Mouse (Mus musculus) small intestine, adult 2 months (tissue): ENCODE measurements around the gene Slc35f1. TPM values are rescaled to one million over a fixed set of nuclear protein-coding genes. Genes with fewer than 3 reads are reported as not detected.

ENCODE experiments used
- H3K27ac ChIP-seq: fragments of 200-500 bp; 2 replicates; pipeline ENCODE4 v1.5.1; 2012; ENCODE audit warnings: low read depth, low read length, control low read depth, inconsistent platforms; ENCODE audit not compliant: insufficient read depth
- H3K27me3 ChIP-seq: fragments of 200-500 bp; 2 replicates; pipeline ENCODE4 v1.6.1; 2012; ENCODE audit warnings: mild to moderate bottlenecking, moderate library complexity, low read length, inconsistent platforms; ENCODE audit not compliant: control insufficient read depth, insufficient read depth
- H3K36me3 ChIP-seq: fragments of 200-500 bp; 2 replicates; pipeline ENCODE4 v1.6.1; 2012; ENCODE audit warnings: mild to moderate bottlenecking, low read length, control low read depth, inconsistent platforms; ENCODE audit not compliant: control insufficient read depth, insufficient read depth
- H3K4me1 ChIP-seq: fragments of 200-500 bp; 2 replicates; pipeline ENCODE4 v1.6.1; 2012; ENCODE audit warnings: low read length, inconsistent platforms, mixed read lengths; ENCODE audit not compliant: control insufficient read depth, insufficient read depth, insufficient read length
- H3K4me3 ChIP-seq: fragments of 200-500 bp; 2 replicates; pipeline ENCODE4 v1.5.1; 2012; ENCODE audit warnings: low read depth, mild to moderate bottlenecking, control low read depth, inconsistent platforms, low read length, moderate library complexity
- CTCF ChIP-seq: fragments of 200-500 bp; IDR thresholded peaks from 2 replicates; pipeline ENCODE4 v1.5.1; 2012; ENCODE audit warnings: low read depth, mild to moderate bottlenecking, control low read depth, inconsistent platforms, low read length, moderate library complexity, mixed read lengths; ENCODE audit not compliant: insufficient replicate concordance, insufficient read length; ENCODE audit errors: extremely low read depth
- POLR2A ChIP-seq: fragments of 200-500 bp; IDR thresholded peaks from 2 replicates; pipeline ENCODE4 v1.6.1; 2012; ENCODE audit warnings: low read depth, mild to moderate bottlenecking, control low read depth, inconsistent platforms, low read length, moderate library complexity
- WGBS: fragments of 180-500 bp; shearing (Covaris S2); methylation state at CpG from one replicate; pipeline ENCODE4 v1.1.7; 2018; 5-methylcytosine and 5-hydroxymethylcytosine counted together
- polyA plus RNA-seq: library from polyadenylated mRNA; depleted of rRNA; stranded (reverse); fragments of >200 nt; gene quantifications from 2 replicates; pipeline ENCODE4 v1.2.3, GENCODE M21; 2012; rRNA removed

Slc35f1 gene
- polyA plus RNA-seq: 0.41 and 0.42 TPM in 2 replicates

DNA sequence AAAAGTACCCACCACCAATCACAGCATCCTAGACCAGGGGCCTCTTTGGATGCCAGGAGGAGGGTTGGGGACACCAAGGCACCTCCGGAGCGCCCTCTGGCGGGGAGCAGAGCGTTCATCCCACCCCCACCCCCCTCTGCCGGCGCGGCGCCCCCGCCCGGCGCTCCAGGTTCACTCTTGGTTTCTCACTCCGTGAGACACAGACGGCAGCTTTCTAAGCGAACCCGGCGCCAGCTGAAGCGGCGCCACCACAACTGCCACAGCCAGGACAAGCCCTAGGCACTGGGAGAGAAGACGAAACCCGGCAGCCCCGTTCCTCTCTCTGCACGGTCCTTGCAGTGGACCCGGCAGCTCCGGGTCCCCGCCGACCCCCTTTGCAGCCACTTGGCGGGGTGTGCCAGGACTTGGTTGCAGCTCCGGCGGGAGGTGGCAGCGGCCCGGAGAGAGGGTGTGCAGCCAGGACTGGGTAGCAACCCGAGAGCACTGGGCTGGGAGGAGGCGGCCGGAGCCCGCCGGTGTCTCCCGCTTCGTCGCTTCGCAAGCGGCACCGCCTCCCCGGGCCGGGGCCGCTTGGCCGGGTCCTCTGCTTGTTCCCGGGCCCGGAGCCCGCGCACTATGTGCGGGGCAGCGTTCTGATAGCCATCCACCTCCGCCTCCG is at the start of gene Slc35f1:
Slc35f1 (plus strand) TSS at position 200 of the 658 bp plus-strand sequence.
- Histone ChIP-seq H3K36me3 (no peaks in the 10 kb centered on the region), H3K4me1 (peaks cover 6% of the 10 kb centered on the region; the same call in 1 of the 2 replicates), H3K4me3 (peak within 1 kb of the TSS; percentile 56), H3K27me3 (peaks cover 18% of the 10 kb centered on the region), H3K27ac (no peak within 1 kb of the TSS)
- no peak for TF ChIP-seq POLR2A
- TF ChIP-seq CTCF: peak; percentile 26; the same call in 1 of the 2 replicates
- 1% methylated on average over 53 of the region's 54 CpGs for WGBS

DNA sequence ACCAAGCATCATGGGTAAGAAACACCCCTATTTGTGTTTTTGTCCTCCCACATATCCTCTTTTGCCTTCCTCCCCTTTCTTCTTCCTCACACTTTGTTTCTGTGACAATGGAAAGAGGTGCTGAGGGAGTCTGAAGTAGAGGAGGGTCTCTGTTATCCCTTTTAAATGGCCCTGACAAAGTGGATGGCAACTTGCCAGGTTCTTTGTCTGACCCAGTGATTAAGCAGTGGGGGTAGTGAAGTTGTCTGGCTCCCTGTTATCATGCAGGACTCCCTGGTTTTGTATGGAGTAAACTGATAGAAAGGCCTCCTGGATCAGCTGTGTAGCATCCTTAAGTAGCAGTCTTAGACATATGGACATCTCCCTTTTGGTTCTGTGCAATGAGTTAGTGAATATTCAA is 19.1 kb upstream of the Slc35f1 start:
- H3K27ac ChIP-seq: no peak overlapping the region
- no peaks in the 10 kb centered on the region for H3K4me1 ChIP-seq
- H3K36me3 ChIP-seq: no peaks in the 10 kb centered on the region
- no peaks in the 10 kb centered on the region for H3K27me3 ChIP-seq
- no peak overlapping the region for H3K4me3 ChIP-seq
- TF ChIP-seq POLR2A (no peak), CTCF (no peak)

- peaks cover 18% of the 10 kb centered on the region for H3K27me3 ChIP-seq
- peak overlapping the region; percentile 56 for H3K4me3 ChIP-seq
- H3K36me3 ChIP-seq: no peaks in the 10 kb centered on the region
- peaks cover 6% of the 10 kb centered on the region; the same call in 1 of the 2 replicates for H3K4me1 ChIP-seq
- 3% methylated on average over 45 of the region's 45 CpGs for WGBS
- TF ChIP-seq CTCF: no peak
- H3K27ac ChIP-seq: no peak overlapping the region
These were observed 829 bp downstream of the Slc35f1 start for GRCm38 (mm10) chr10:52690992-52691731.

DNA sequence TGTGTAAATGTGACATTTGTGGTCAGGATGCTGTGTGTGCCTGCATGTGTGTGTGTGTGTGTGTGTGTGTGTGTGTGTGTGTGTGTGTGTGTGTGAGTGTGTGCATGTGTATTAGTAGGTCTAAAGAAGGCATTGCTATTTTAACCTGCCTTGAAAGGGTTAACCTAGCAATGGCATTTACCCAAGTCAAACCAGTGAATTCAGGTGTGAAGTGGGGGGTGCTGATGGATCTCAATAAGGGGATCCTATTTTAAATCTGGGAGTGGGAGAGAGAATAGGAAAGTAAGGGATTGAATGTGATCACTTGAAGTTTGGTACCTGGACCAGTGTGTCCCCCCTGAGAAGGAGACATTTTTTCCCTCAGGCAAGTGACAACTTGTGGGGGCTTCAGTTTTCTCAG is 13.4 kb downstream of the Slc35f1 start:
- Histone ChIP-seq H3K4me3 (no peak overlapping the region), H3K36me3 (no peaks in the 10 kb centered on the region), H3K27ac (no peak overlapping the region), H3K4me1 (peaks cover 3% of the 10 kb centered on the region; the same call in 1 of the 2 replicates), H3K27me3 (no peaks in the 10 kb centered on the region)
- no peak for TF ChIP-seq CTCF
- TF ChIP-seq POLR2A: no peak

DNA sequence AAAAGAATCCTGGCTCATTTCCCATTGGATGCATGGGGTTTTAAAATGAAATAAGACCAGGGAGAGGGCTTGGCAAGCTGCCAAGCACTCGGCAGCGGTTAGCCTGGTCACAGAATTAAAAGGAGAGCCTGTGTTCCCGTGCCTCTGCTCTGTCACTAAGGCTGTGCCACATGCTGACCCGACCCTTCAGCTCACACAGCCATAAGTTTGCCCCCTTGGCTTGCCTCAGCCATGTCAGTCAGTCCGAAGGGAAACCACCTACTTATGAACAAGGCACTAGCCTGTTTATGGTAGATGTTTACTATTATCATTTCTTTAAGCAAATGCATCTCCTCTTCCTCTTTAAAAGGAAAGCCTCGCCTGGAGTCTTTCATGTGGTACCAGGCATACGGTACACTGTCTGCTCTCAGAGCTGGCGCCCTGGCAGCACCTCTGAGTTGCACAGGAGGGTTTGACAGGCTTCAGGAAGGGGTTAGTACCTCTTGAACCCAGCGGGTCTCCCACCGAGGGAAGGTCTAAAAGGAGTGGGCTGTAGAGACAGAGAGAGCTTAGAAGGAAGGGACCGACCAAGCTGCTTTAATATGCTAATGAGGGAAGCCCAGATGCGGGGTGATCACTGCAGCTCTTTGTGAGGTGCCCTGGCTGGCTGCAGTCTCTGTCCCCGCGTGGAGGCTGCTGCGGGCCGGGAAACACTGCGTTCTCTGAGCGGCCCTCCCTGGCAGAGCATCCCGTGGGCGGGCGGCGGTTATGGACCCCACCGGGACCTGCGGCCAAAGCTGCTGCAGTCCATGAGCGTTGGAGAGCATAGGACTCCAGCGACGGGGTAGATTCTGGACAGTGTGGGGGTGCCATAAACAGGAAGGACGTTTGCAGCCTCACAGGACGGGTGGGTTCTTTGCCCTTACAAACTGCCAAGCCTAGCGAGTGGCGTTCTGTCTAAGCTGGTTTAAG is 14.0 kb downstream of the Slc35f1 start:
- no peak overlapping the region for H3K27ac ChIP-seq
- TF ChIP-seq CTCF: no peak
- no peak for TF ChIP-seq POLR2A
- WGBS: 7% methylated on average over 31 of the region's 31 CpGs
- peaks cover 3% of the 10 kb centered on the region; the same call in 1 of the 2 replicates for H3K4me1 ChIP-seq
- peak overlapping the region; percentile 19; the same call in 1 of the 2 replicates for H3K4me3 ChIP-seq
- no peaks in the 10 kb centered on the region for H3K36me3 ChIP-seq
- H3K27me3 ChIP-seq: no peaks in the 10 kb centered on the region

DNA sequence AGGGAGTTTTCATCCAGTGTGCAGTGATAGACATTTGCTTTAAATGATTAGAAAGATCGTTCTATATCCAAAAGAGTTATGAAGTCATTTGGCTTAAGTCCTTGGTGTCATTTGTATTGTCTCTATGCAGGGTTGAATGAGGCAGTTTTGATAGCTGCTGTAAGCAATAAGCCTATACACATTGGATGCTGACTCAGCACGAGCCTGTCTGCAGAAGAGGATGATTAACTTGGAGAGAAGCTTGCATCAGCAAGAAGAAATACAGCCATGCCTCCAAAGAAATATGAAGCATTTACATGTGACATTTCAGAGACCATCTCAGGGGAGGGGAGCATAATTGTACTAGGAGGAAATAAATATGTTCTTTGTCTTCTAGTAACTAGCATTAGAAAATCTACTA is 19.1 kb downstream of the Slc35f1 start:
- H3K27me3 ChIP-seq: no peaks in the 10 kb centered on the region
- no peak overlapping the region for H3K4me3 ChIP-seq
- no peaks in the 10 kb centered on the region for H3K36me3 ChIP-seq
- H3K27ac ChIP-seq: no peak overlapping the region
- no peaks in the 10 kb centered on the region for H3K4me1 ChIP-seq
- WGBS: 57% methylated on average over 2 of the region's 2 CpGs
- no peak for TF ChIP-seq CTCF
- no peak for TF ChIP-seq POLR2A

GRCm38 (mm10) chr10:52712166-52712565 is 21.8 kb downstream of the Slc35f1 start:
- Histone ChIP-seq H3K27ac (no peak overlapping the region), H3K27me3 (no peaks in the 10 kb centered on the region), H3K36me3 (no peaks in the 10 kb centered on the region), H3K4me1 (no peaks in the 10 kb centered on the region), H3K4me3 (no peak overlapping the region)
- TF ChIP-seq POLR2A: no peak
- no peak for TF ChIP-seq CTCF
- WGBS: 75% methylated on average over 4 of the region's 4 CpGs
